Mouse (Mus musculus) frontal cortex, postnatal 10 days (tissue): ENCODE data around the gene B230104I21Rik.

Experiments used
- DNase-seq, 2 experiments: peaks; one replicate each; pipeline ENCODE4 v3.0.0; 2022; ENCODE audit warnings: low spot score in 2 of 2, mixed read lengths in 1 of 2

B230104I21Rik gene

DNA sequence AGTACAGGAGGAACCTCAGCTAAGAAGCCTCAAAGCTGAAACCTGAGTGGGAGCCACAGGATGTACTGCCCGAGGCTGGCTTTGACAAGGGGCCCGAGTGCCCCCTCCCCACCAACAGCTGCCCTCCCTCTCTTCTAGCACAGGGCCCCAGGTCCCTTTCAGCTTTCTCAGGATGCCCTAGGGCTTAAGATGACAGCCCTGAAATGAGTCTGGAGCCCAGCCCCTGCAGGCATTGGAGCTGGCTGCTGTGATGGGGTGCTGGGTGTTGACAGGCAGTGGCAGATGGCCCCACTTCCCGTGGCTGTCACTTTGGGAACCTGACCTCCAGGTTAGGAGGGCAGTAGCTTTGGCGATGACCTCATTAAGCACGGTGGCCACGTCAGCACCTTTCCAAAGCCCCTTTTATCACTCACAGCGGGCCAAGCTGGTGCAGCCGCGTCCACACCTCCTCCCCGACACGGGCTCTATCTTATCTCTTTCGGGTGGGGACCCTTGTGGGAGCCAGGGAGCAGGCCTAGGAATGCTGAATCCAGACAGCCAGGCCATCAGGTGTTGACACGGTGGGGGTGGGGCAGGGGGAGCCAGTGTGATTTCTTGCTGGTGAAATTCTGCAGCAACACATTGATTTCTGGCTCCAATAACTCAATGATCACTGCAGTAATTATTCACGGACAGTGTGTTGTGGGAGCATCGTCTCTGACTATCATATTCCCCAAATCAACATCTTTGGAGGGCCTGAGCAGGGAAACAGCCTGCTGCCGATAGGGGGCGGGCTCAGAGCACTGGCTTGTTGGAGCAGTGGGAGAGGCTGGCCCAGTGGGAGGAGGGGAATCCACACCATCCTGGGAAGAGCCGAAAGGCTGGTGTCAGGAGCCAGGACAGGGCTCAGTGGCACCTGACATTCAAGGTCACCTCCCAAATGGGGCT lies 57.5 kb downstream of the B230104I21Rik start:
- peak; percentile 38 to 48 for DNase-seq

DNA sequence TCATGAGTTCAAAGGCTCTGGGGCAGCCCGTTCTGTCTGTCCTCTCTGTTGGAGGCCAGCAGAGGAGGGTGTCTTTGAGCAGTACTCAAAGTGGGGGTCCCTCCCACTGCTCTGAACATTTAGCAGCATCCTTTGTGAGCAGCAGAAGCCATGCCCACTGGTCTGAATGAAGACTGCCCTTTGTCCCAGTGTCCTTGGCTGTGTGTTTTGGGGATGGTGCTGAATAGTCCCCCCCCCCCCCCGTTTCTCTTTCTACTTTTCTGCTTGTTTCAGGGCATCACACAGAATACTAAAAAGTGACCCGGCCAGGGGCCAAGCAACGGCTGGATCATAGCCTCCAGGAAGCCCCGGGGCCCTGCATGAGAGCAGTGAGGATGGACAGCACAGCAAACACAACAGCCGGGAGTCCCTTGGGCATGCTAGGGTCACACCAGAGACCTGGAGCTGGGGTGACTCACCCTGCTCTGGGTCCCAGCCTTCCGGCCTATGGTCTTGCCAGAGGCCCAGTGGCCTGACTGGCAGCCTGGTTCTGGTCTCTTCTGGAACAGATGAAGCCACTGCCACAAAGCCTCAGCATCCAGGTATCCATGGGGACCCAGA lies 58.3 kb downstream of the B230104I21Rik start:
- DNase-seq = peak in 1 of 2 experiments; percentile 52

DNA sequence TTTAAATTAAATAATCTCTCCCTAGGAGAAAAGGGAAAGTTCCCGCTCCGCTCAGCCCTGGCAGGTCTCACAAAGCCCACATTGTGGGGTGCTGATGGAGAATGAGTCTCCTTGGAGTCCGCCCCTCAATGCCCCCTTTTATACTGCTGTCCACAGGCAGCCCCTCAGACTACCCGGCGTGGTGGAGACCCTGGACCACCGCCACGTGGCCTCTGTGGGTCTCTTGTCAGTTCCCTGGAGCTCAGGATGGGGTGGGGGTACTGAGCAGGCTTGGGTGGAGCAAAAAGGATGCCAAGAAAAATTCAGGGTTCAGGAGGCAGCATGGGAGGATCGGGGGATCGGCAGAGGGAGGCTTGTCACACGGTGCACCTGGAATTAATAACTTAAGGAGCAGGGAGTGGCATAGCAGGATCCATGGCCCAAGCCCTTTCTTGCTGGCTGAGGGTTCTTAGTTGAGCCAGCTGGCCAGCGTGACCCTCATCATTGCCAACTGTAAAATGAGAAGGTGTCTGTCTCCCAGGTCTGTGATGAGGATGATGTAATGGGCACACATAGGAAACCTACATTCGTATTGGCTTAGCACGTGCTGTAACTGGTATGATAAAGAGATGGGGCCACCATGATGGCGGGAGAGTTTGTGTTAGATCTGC lies 60.9 kb downstream of the B230104I21Rik start:
- no peak for DNase-seq
